Mouse (Mus musculus): ENCODE measurements around the gene Mrps36. TPM values are rescaled to one million over a fixed set of nuclear protein-coding genes. Genes with fewer than 3 reads are reported as not detected.
A peak's percentile ranks its signal among the peaks of the same experiment; 100 is the strongest.
"Not testable (repeated sequence)": the region's sequence is repeated elsewhere in the genome, so short reads cannot be mapped to it uniquely, and the experiment has no call there.

Mrps36 gene
- total RNA-seq, 2 experiments from 2014 or later = 13.2 to 19.8 TPM

- ATAC-seq (replicated peaks; ENCODE audit: low FRiP score, poor library complexity, severe bottlenecking) = peak; percentile 56
These were observed 968 bp downstream of the Mrps36 start for GRCm38 (mm10) chr13:100743346-100744035.

DNA sequence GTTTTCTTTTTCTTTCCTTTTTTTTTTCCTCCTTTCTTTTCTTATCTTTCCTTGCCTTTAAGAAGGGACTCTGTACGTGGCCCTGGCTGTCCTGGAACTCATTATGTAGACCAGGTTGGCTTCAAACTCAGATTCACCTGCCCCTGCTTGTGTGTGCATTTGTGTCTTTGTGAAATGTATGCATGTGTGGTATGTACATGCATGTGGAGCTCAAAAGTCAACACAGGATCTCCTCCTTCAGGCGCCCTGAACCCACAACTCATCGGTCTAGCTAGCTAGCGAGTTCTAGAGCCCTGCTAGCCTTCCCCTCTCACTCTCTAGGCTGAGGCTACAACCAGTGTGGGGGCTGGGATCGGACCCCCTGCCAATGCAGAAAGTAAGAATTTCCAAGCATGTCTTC lies 1.6 kb downstream of the Mrps36 start:
- ATAC-seq (replicated peaks; ENCODE audit: low FRiP score, poor library complexity, severe bottlenecking) = no peak

DNA sequence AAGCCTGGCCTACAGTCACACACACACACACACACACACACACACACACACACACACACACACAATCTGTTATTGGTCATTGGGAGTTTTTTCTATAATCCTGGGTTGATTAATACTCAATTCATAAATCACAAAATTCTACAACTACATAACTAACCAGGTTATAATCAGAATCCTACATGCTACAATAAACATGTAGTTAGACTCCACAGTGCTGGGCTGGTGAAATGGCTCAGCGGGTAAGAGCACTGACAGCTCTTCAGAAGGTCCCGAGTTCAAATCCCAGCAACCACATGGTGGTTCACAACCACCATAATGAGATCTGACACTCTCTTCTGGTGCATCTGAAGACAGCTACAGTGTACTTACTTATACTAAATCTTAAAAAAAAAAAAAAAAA lies 11.7 kb downstream of the Mrps36 start:
- ATAC-seq (replicated peaks; ENCODE audit: low FRiP score, poor library complexity, severe bottlenecking) = no peak

DNA sequence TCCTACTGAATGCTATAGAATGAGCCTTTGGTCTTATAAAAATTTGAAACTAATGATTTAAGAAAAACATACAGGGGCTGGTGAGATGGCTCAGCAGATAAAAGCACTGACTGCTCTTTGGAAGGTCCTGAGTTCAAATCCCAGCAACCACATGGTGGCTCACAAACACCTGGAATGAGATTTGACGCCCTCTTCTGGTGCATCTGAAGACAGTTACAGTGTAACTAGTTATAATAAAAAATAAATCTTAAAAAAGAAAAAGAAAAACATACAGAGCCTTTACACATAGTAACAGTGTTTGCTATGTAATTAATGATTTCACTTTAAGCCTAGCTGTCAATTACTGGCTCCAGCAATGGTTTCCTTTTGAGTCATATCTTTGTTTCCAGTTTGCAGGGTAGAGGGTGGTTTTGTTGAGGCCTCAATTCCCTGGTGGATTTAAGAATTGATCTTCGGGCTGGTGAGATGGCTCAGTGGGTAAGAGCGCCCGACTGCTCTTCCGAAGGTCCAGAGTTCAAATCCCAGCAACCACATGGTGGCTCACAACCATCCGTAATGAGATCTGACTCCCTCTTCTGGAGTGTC lies 12.9 kb downstream of the Mrps36 start:
- ATAC-seq (replicated peaks; ENCODE audit: low FRiP score, poor library complexity, severe bottlenecking) = not testable (repeated sequence)

DNA sequence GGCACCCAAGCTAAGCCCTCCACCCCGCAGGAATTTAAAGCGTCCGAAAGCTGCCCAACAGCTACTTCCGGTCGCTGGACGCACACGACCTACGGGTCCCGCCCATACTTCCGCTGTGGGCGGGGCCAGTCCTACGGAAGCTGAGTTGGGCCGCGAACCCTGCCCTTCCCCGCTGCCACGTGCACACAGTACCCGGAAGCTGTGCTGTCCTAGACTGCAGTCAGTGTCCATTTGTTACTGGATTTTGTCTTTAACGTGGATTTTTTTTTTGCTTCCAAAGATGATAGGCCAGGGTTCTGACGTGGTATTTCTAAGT lies 13.6 kb downstream of the Mrps36 start, which contains the start of gene Cdk7:
Gene Cdk7, minus strand, starts transcription at position 79 of the 316 bp plus-strand sequence.
- peak; percentile 99 for ATAC-seq (replicated peaks; ENCODE audit: low FRiP score, poor library complexity, severe bottlenecking)

DNA sequence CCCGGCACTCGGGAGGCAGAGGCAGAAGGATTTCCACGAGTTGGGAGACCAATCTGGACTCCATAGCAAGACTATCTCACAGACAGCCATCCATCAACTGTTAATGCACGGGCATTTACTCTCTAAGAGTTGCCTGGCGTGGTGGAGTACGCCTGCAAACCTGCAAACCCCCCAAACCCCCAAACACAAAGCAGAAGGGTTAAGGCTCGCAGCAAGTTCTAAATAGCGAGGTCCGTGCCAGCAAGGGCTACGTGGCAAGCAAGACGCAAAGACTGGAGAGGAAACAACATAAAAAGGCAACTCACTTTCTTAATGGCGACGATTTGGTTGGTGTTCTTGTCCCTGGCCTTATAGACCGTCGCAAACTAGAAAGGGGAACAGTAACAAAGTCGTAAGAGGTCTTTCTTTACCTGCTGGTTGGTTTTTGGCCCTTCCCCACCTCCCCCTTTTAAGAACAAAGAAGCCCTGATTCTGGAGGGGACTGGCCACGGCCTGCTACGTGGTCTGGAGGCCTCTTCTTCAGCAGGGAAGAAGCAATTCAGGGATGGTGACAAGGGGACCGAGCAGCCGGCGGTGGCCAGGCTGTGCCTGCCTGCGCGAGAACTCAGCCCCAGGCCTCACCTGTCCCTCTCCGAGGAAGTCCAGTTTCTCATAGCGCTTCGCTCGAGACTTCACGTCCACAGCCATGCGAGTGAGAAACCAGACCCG lies 14.2 kb downstream of the Mrps36 start:
- peak; percentile 76 for ATAC-seq (replicated peaks; ENCODE audit: low FRiP score, poor library complexity, severe bottlenecking)

- not testable (repeated sequence) for ATAC-seq (replicated peaks; ENCODE audit: low FRiP score, poor library complexity, severe bottlenecking)
These were observed 15.9 kb downstream of the Mrps36 start for GRCm38 (mm10) chr13:100728530-100728929.

DNA sequence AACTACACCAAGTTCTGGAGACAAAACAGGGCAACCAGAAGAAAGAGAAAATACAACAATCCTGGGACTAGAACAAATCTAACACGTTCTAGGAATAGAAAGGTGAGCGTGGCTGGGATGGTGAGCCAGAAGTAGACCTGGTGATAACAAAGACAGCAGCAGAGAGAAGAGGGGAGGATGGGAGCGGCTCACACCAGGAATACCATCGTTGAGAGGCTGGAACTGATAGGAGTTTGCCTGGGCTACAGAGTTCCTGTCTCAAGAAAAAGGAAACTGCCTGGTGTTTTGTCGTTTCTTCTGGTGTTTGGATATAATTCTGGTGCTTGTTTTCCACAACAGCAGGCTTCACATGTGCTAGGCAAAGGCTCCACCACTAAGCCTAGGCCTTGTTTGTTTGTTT lies 16.4 kb downstream of the Mrps36 start:
- ATAC-seq (replicated peaks; ENCODE audit: low FRiP score, poor library complexity, severe bottlenecking) = no peak

DNA sequence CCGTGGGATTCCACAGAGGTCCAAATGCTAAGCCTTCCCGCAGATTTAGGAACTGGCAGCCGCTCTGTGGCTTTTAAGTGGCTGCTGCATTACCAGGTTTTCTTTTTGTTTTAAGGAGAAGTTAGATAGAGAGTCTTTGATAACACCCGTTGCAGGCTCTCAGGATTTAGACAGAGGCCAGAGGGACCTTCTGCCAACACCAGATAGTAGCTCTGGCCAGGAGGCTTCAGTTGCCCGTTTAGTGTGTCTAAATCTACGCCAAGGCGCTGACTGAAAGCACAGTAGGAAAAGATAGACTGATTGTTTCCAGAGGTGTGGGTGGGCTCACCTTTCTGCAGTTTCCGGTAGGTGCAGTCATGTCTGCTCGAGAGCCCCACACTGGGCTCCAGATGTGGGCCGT lies 19.3 kb downstream of the Mrps36 start:
- no peak for ATAC-seq (replicated peaks; ENCODE audit: low FRiP score, poor library complexity, severe bottlenecking)

DNA sequence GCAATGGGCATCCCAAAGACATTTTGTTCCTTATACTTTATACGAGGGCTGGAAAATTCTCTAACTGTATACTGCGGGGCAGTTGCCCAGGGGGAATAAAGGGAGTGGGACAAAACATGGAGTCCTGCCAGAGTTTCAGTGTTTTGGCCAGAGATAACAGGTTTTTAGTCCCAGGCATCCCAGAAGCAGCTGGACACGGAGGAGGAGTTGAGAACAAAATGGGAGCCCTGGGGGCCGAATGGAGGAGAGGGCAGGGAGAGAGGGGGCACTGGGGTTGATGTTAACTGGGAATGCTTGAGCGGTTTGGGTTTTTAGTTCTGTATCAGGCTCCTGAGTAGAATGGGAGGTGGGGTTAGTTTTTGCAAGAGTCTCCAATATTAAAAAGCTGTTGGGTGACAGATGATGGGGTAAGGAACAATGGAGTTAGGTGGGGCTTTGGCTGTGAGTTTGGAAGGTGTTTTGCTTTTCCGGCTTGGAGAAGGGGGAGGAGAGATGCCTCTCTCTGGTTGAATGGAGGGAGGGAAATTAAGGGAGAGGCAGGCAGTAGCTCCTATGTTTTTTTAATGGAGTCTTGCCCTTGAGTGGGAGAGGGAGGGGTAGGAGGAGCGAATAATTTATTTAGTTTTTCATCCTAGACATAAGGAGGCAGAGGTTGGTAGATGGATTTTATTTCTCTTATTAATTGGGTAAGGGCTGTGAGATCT lies 20.3 kb downstream of the Mrps36 start:
- ATAC-seq (replicated peaks; ENCODE audit: low FRiP score, poor library complexity, severe bottlenecking) = no peak

DNA sequence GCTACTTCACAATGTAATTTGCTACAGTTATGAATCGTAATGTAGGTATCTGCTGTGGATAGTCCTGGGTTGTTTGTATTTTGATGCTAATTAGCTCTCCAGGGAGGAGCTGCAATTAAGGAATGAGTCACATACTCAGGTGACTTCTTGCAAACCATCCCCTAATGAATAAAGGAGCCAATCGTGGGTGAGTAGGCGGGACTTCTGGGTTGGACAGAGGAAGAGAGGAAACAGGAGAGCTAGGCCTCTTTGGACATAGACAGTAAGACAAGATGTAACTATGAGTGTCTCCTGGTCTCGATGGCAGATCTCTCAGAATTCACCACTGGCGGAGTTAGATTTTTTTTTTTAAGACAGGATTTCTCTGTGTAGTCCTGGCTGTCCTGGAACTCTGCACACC lies 22.8 kb downstream of the Mrps36 start:
- no peak for ATAC-seq (replicated peaks; ENCODE audit: low FRiP score, poor library complexity, severe bottlenecking)

DNA sequence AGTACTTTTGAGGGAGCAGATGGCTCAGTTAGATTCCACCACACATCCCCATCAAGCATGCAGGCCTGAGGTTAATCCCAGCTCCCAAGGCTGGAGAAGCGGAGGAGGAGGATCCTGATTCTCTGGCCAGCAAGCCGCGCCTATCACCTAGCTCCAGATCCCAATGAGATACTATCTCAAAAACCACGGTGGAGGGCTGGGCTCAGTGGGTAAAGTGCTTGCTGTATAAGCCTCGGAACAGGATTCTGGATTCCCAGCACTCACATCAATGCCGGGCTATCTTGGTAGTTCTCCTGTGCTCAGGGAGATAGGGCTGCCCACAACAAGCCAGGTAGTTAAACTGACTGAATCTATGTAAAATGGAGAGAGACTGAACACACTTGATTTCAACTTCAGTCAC lies 29.0 kb downstream of the Mrps36 start:
- no peak for ATAC-seq (replicated peaks; ENCODE audit: low FRiP score, poor library complexity, severe bottlenecking)

- no peak for ATAC-seq (replicated peaks; ENCODE audit: low FRiP score, poor library complexity, severe bottlenecking)
These were observed 38.3 kb downstream of the Mrps36 start for GRCm38 (mm10) chr13:100706206-100706605.

DNA sequence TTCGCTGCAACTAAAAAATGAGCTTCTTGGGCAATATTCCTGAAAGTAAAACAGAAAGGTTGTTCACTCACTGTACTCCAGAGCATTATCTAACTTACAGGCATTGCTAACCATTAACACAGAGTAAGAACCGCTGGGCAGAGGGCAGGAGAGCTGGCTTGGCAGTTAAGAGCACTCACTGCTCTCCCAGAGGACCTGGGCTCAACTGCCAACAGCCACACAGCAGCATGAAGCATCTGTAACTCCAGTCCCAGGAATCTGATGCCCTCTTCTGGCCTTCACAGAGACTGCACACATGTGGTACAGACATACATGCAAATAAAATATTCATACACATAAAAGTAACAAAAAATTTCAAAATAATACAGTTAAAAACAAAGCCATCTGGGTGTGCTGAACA lies 41.0 kb downstream of the Mrps36 start:
- ATAC-seq (replicated peaks; ENCODE audit: low FRiP score, poor library complexity, severe bottlenecking) = no peak

DNA sequence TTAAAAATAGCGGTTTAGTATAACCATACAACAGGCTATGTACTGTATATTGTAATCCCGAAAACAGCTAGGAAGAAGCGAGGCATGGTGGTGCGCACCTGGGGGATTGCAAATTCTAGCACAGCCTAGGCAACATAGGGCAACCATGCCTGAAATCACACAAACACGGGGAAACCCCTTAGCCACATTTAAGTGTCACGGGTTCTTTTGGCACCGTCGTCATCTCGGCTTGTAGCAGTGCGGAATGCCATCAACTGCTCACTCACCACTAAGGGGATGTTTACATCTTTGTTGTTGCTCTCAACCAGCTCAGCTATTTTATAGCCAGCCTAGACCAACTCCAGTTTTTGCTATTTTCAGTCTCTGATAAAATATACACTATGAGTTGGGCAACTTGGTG lies 45.6 kb downstream of the Mrps36 start:
- ATAC-seq (replicated peaks; ENCODE audit: low FRiP score, poor library complexity, severe bottlenecking) = no peak

- ATAC-seq (replicated peaks; ENCODE audit: low FRiP score, poor library complexity, severe bottlenecking) = no peak
These were observed 46.9 kb downstream of the Mrps36 start for GRCm38 (mm10) chr13:100697541-100697940.

DNA sequence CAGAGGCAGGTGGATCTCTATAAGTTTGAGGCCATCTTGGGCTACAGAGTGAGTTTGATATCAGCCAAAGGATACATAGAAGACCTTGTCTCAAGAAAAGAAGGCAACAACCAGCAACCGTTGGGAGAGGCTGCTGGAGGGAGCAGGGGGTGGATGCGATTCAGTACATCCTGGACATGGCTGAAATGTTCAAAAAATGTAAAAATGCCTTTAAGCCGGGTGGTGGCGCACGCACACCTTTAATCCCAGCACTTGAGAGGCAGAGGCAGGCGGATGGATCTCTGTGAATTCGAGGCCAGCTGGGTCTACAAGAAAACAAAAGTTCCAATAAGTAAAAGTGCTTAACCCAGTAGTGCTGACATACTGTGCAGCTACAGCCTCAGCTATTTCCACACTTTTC lies 56.9 kb downstream of the Mrps36 start:
- no peak for ATAC-seq (replicated peaks; ENCODE audit: low FRiP score, poor library complexity, severe bottlenecking)

Data from erythroblast, adult 5-6 weeks (primary cell).